Mouse (Mus musculus): Measurements from ENCODE around the gene Hoxa3. TPM values are rescaled to one million over a fixed set of nuclear protein-coding genes. Genes with fewer than 3 reads are reported as not detected.

Hoxa3 gene
- polyA plus RNA-seq, 1 experiment, result not detected

GRCm38 (mm10) chr6:52219234-52219942 lies 6.3 kb upstream of the Hoxa3 start:
- TF ChIP-seq POLR2A (IDR thresholded peaks at IDR 0.05; ENCODE audit: borderline replicate concordance, low read depth, low read length), result no peak
- TF ChIP-seq CTCF (IDR thresholded peaks at IDR 0.05; ENCODE audit: low read depth, low read length), result no peak
- H3K4me3 ChIP-seq (ENCODE audit: insufficient read depth, low read length), result no peak overlapping the region
- no peaks in the 10 kb centered on the region for H3K4me1 ChIP-seq (ENCODE audit: control insufficient read depth, insufficient read depth, low read length)
- no peak overlapping the region for H3K27ac ChIP-seq (ENCODE audit: insufficient read depth, low read depth, low read length)

GRCm38 (mm10) chr6:52218643-52219215 lies 5.6 kb upstream of the Hoxa3 start:
- Histone ChIP-seq H3K4me3 (ENCODE audit: insufficient read depth, low read length) (no peak overlapping the region), H3K27ac (ENCODE audit: insufficient read depth, low read depth, low read length) (no peak overlapping the region), H3K4me1 (ENCODE audit: control insufficient read depth, insufficient read depth, low read length) (no peaks in the 10 kb centered on the region)
- TF ChIP-seq POLR2A (IDR thresholded peaks at IDR 0.05; ENCODE audit: borderline replicate concordance, low read depth, low read length) (no peak), CTCF (IDR thresholded peaks at IDR 0.05; ENCODE audit: low read depth, low read length) (no peak)

- Histone ChIP-seq H3K4me1 (ENCODE audit: control insufficient read depth, insufficient read depth, low read length) (no peaks in the 10 kb centered on the region), H3K27ac (ENCODE audit: insufficient read depth, low read depth, low read length) (no peak overlapping the region), H3K4me3 (ENCODE audit: insufficient read depth, low read length) (peak overlapping the region; percentile 47)
- TF ChIP-seq POLR2A (IDR thresholded peaks at IDR 0.05; ENCODE audit: borderline replicate concordance, low read depth, low read length) (no peak), CTCF (IDR thresholded peaks at IDR 0.05; ENCODE audit: low read depth, low read length) (no peak)
Observed at GRCm38 (mm10) chr6:52217895-52218642, 4.9 kb upstream of the Hoxa3 start.

GRCm38 (mm10) chr6:52217459-52217768 lies 4.3 kb upstream of the Hoxa3 start:
- Histone ChIP-seq H3K4me1 (ENCODE audit: control insufficient read depth, insufficient read depth, low read length) (peaks cover under 1% of the 10 kb centered on the region), H3K4me3 (ENCODE audit: insufficient read depth, low read length) (peak overlapping the region; percentile 47)
- no peak for TF ChIP-seq CTCF (IDR thresholded peaks at IDR 0.05; ENCODE audit: low read depth, low read length)

DNA sequence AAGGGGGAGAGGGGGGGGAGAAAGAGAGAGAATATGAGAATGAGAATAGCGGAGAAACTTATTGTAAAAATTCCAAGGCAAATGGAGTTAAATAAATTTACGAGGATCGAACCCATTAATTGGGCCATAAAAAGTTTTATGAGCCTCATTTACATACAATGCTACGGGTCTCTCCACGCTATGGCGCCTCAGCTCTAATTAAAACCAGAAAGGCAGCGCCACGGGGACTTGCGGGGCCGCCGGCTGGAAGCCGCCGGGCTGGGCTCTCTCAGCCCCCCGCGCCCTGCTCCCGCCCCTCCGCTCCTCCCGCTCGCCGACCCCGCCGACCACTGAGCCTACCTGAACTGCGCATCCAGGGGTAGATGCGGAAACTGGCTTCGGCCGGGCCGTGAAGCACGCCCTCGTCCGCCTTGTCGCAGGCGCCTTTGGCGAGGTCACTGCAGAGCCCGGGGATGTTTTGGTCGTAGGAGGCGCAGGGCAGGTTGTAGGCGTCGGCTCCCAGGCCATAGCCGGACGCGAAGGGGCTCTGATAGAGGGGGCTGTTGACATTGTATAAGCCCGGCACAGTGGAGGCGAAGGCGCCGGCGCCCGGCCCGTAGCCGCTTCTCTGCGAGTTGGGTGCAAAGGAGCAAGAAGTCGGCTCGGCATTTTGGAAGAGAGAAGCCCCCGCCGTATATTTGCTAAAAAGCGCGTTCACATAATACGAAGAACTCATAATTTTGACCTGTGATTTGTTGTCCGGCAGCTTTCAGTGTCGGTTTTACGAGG lies 3.7 kb upstream of the Hoxa3 start:
- H3K4me1 ChIP-seq (ENCODE audit: control insufficient read depth, insufficient read depth, low read length), result peaks cover 4% of the 10 kb centered on the region
- H3K27ac ChIP-seq (ENCODE audit: insufficient read depth, low read depth, low read length), result no peak overlapping the region
- TF ChIP-seq CTCF (IDR thresholded peaks at IDR 0.05; ENCODE audit: low read depth, low read length) (no peak), POLR2A (IDR thresholded peaks at IDR 0.05; ENCODE audit: borderline replicate concordance, low read depth, low read length) (no peak)
- peak overlapping the region; percentile 47 for H3K4me3 ChIP-seq (ENCODE audit: insufficient read depth, low read length)

More at GRCm38 (mm10) chr6:52217459-52217768, 4.3 kb upstream of the Hoxa3 start:
- H3K27ac ChIP-seq (ENCODE audit: insufficient read depth, low read depth, low read length), result no peak overlapping the region

DNA sequence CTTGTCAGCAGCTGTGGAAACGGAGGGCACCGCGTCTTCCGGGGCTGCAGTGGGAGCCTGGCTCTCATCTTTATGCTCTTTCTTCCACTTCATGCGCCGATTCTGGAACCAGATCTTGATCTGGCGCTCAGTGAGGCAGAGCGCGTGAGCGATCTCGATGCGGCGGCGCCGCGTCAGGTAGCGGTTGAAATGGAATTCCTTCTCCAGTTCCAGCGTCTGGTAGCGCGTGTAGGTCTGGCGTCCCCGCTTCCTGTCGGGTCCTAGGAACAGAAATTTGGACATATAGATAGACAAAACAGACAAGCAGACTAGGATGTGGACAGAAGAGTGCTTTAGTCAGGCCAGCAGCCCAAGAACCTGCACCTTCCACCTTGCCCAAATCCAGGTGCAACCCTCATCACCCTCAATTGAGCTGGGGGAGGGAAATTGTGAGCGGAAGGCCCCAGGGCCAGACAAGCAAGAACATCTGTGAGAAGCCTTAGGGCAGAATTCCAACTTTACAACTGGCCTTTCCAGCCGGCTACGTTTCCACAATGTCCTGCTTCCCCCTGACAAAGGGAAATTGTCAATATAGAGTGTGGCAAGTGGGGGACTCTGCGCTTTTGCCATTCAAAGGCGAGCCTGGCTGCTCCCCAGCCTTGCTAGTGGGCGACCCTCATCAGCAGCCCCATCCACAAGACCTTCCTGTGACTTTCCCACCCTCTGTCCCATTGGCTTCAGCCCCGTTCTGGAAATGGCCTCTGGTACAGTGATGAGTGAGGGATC lies 2.8 kb upstream of the Hoxa3 start:
- TF ChIP-seq CTCF (IDR thresholded peaks at IDR 0.05; ENCODE audit: low read depth, low read length), result no peak
- TF ChIP-seq POLR2A (IDR thresholded peaks at IDR 0.05; ENCODE audit: borderline replicate concordance, low read depth, low read length), result no peak
- no peak overlapping the region for H3K27ac ChIP-seq (ENCODE audit: insufficient read depth, low read depth, low read length)
- no peak overlapping the region for H3K4me3 ChIP-seq (ENCODE audit: insufficient read depth, low read length)
- H3K4me1 ChIP-seq (ENCODE audit: control insufficient read depth, insufficient read depth, low read length), result peaks cover 4% of the 10 kb centered on the region

DNA sequence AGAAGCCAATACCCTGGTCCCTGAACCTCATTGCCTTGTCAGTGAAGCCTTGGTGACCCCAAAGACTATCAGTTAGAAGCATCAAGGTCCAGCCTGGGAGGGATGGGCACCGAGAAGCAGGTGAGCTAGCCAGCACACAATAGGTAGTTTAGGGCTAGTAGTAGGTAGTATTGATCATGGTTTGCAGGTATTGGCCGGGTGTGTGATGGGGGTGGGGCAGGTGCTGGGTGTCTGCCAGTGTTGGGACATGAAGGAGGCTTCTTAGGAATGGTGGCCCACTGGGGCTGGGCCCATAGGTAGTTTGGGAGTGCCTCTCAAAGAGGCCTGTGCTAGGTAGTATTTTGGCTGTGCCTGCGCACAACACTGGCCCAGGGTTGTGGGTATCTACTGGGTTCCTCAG lies 1.9 kb upstream of the Hoxa3 start:
- H3K4me1 ChIP-seq (ENCODE audit: control insufficient read depth, insufficient read depth, low read length), result peaks cover 4% of the 10 kb centered on the region

DNA sequence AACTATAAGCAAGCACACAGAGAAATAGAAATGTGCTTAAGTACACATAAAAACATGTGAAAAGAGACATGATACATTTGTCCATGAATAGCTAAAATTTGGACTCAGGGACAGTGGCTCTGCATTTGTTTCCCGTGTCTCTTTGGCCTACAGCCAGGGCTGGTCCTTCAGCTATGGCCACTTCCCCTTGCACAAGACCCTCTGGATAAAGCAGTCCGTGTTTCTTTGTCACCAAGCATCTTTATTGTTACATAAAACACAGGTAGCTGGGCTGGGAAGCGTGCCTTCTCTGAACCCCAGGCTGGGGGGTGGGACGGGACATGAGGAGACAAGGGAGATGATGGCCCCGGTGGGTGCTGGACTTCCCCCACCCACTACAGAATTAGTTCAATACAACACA lies 1.1 kb upstream of the Hoxa3 start:
- Histone ChIP-seq H3K27ac (ENCODE audit: insufficient read depth, low read depth, low read length) (no peak overlapping the region), H3K4me1 (ENCODE audit: control insufficient read depth, insufficient read depth, low read length) (peaks cover 4% of the 10 kb centered on the region), H3K4me3 (ENCODE audit: insufficient read depth, low read length) (no peak overlapping the region)
- no peak for TF ChIP-seq POLR2A (IDR thresholded peaks at IDR 0.05; ENCODE audit: borderline replicate concordance, low read depth, low read length)
- TF ChIP-seq CTCF (IDR thresholded peaks at IDR 0.05; ENCODE audit: low read depth, low read length), result no peak

More for the DNA sequence above, 1.9 kb upstream of the Hoxa3 start:
- TF ChIP-seq CTCF (IDR thresholded peaks at IDR 0.05; ENCODE audit: low read depth, low read length), result no peak
- no peak for TF ChIP-seq POLR2A (IDR thresholded peaks at IDR 0.05; ENCODE audit: borderline replicate concordance, low read depth, low read length)
- H3K27ac ChIP-seq (ENCODE audit: insufficient read depth, low read depth, low read length), result no peak overlapping the region
- H3K4me3 ChIP-seq (ENCODE audit: insufficient read depth, low read length), result no peak overlapping the region

- Histone ChIP-seq H3K4me3 (ENCODE audit: insufficient read depth, low read length) (peak overlapping the region; percentile 55), H3K4me1 (ENCODE audit: control insufficient read depth, insufficient read depth, low read length) (peaks cover 4% of the 10 kb centered on the region), H3K27ac (ENCODE audit: insufficient read depth, low read depth, low read length) (no peak overlapping the region)
- TF ChIP-seq CTCF (IDR thresholded peaks at IDR 0.05; ENCODE audit: low read depth, low read length) (no peak), POLR2A (IDR thresholded peaks at IDR 0.05; ENCODE audit: borderline replicate concordance, low read depth, low read length) (no peak)
Observed at GRCm38 (mm10) chr6:52212556-52213118, 499 bp downstream of the Hoxa3 start.
